Mouse (Mus musculus) heart, postnatal 0 days (tissue): ENCODE measurements around the gene Hspb6.

Source experiments
- CTCF ChIP-seq: IDR thresholded peaks from 2 replicates; pipeline ENCODE4 v1.5.1; 2016; ENCODE audit warnings: antibody characterized with exemption, control low read depth, low read depth
- EP300 ChIP-seq: IDR thresholded peaks from 2 replicates; pipeline ENCODE4 v1.6.1; 2016; ENCODE audit warnings: antibody characterized with exemption, low read depth

DNA sequence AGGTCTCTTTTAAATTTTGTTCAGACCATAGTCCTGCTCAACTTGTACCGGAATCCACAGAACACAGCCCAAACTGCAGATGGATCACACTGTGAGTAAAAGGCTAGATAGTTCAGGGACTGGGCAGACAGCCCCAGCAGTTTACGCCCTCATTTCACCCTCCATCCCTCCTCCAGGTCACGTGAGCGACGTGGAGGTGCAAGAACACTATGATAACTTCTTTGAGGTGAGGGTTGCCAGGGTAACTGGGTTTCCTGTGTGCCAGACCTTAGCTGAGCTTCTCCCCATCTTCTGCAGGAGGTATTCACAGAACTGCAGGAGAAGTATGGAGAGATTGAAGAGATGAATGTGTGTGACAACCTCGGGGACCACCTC, 11.9 kb downstream of the Hspb6 start:
- TF ChIP-seq EP300 = no peak
- TF ChIP-seq CTCF = no peak
